Mouse (Mus musculus): ENCODE data around the gene Gatb. TPM values are rescaled to one million over a fixed set of nuclear protein-coding genes. Genes with fewer than 3 reads are reported as not detected.
"Not testable (repeated sequence)": the region's sequence is repeated elsewhere in the genome, so short reads cannot be mapped to it uniquely, and the experiment has no call there.

The Gatb gene
- 10 to 100 TPM; 38.4 to 43.7 TPM for total RNA-seq (2021)
- long read RNA-seq, experiment 1, transcript Gatb-204 (13 exons, 3,469 nt) = major isoform, 73 of 86 reads
- long read RNA-seq, experiment 1, partial matches to known transcripts = 1 of 86 reads
- long read RNA-seq, experiment 1, other reads (novel, unspliced or antisense) = 12 of 86 reads
- long read RNA-seq, experiment 2, transcript Gatb-204 (13 exons, 3,469 nt) = major isoform, 46 of 63 reads
- long read RNA-seq, experiment 2, partial matches to known transcripts = 8 of 63 reads
- long read RNA-seq, experiment 2, other reads (novel, unspliced or antisense) = 9 of 63 reads

GRCm38 (mm10) chr3:85573864-85574830 lies at the start of gene Gatb:
Gene Gatb (plus strand): TSS chr3:85574119.
- DNase-seq = peak; percentile 99

- no peak for DNase-seq
These were observed 43.2 kb upstream of the Gatb start for GRCm38 (mm10) chr3:85530601-85531161.

GRCm38 (mm10) chr3:85532376-85532775 lies 41.5 kb upstream of the Gatb start:
- DNase-seq = no peak

GRCm38 (mm10) chr3:85535042-85535441 lies 38.9 kb upstream of the Gatb start:
- no peak for DNase-seq

- no peak for DNase-seq
These were observed 38.0 kb upstream of the Gatb start for GRCm38 (mm10) chr3:85535621-85536520.

GRCm38 (mm10) chr3:85542765-85543164 lies 31.2 kb upstream of the Gatb start:
- no peak for DNase-seq

GRCm38 (mm10) chr3:85543652-85544051 lies 30.3 kb upstream of the Gatb start:
- DNase-seq = peak; percentile 47

- DNase-seq = no peak
These were observed 23.6 kb upstream of the Gatb start for GRCm38 (mm10) chr3:85550312-85550711.

- no peak for DNase-seq
These were observed 22.6 kb upstream of the Gatb start for GRCm38 (mm10) chr3:85551352-85551751.

GRCm38 (mm10) chr3:85553731-85554277 lies 20.1 kb upstream of the Gatb start:
- DNase-seq = no peak

- no peak for DNase-seq
These were observed 9.3 kb upstream of the Gatb start for GRCm38 (mm10) chr3:85564603-85565002.

- peak; percentile 76 for DNase-seq
These were observed 2.6 kb upstream of the Gatb start for GRCm38 (mm10) chr3:85571276-85571675.

GRCm38 (mm10) chr3:85572502-85572901 lies 1.4 kb upstream of the Gatb start:
- DNase-seq = not testable (repeated sequence)

GRCm38 (mm10) chr3:85573216-85573863 lies 579 bp upstream of the Gatb start:
- DNase-seq = no peak

- peak; percentile 34 for DNase-seq
These were observed 8.8 kb downstream of the Gatb start for GRCm38 (mm10) chr3:85582726-85583125.

- no peak for DNase-seq
These were observed 9.3 kb downstream of the Gatb start for GRCm38 (mm10) chr3:85583194-85583593.

GRCm38 (mm10) chr3:85584966-85585365 lies 11.0 kb downstream of the Gatb start:
- DNase-seq = no peak

GRCm38 (mm10) chr3:85588701-85589100 lies 14.8 kb downstream of the Gatb start:
- no peak for DNase-seq

- no peak for DNase-seq
These were observed 16.3 kb downstream of the Gatb start for GRCm38 (mm10) chr3:85590090-85590754.

GRCm38 (mm10) chr3:85592067-85592466 lies 18.1 kb downstream of the Gatb start:
- DNase-seq = peak; percentile 14

All from adrenal gland, postnatal 10 days (tissue).